Mouse (Mus musculus): ENCODE measurements around the gene Cd34. TPM values are rescaled to one million over a fixed set of nuclear protein-coding genes. Genes with fewer than 3 reads are reported as not detected.
A peak's percentile ranks its signal among the peaks of the same experiment; 100 is the strongest.

Cd34 gene
- total RNA-seq, 2 experiments from 2014 or later = 225 to 264 TPM

- ATAC-seq (replicated peaks; ENCODE audit: poor library complexity, severe bottlenecking) = peak; percentile 93
Observed at GRCm38 (mm10) chr1:194962181-194962580, 23.6 kb downstream of the Cd34 start.

- no peak for ATAC-seq (replicated peaks; ENCODE audit: poor library complexity, severe bottlenecking)
Observed at GRCm38 (mm10) chr1:194962712-194963111, 24.1 kb downstream of the Cd34 start.

GRCm38 (mm10) chr1:194971980-194972379, 33.4 kb downstream of the Cd34 start:
- no peak for ATAC-seq (replicated peaks; ENCODE audit: poor library complexity, severe bottlenecking)

- peak; percentile 88 for ATAC-seq (replicated peaks; ENCODE audit: poor library complexity, severe bottlenecking)
Observed at GRCm38 (mm10) chr1:194976164-194976516, 37.5 kb downstream of the Cd34 start.

GRCm38 (mm10) chr1:194976517-194977370, 38.1 kb downstream of the Cd34 start:
- peak; percentile 76 for ATAC-seq (replicated peaks; ENCODE audit: poor library complexity, severe bottlenecking)

GRCm38 (mm10) chr1:194977371-194977761, 38.7 kb downstream of the Cd34 start:
- 0 out of 2 replicates have a peak, but pooled peaks have one; percentile 12 for ATAC-seq (replicated peaks; ENCODE audit: poor library complexity, severe bottlenecking)

- no peak for ATAC-seq (replicated peaks; ENCODE audit: poor library complexity, severe bottlenecking)
Observed at GRCm38 (mm10) chr1:194977946-194978720, 39.5 kb downstream of the Cd34 start.

- ATAC-seq (replicated peaks; ENCODE audit: poor library complexity, severe bottlenecking) = no peak
Observed at GRCm38 (mm10) chr1:194980826-194981435, 42.3 kb downstream of the Cd34 start.

- no peak for ATAC-seq (replicated peaks; ENCODE audit: poor library complexity, severe bottlenecking)
Observed at GRCm38 (mm10) chr1:194982931-194983690, 44.5 kb downstream of the Cd34 start.

GRCm38 (mm10) chr1:194984914-194985313, 46.3 kb downstream of the Cd34 start:
- ATAC-seq (replicated peaks; ENCODE audit: poor library complexity, severe bottlenecking) = no peak

- peak; percentile 81 for ATAC-seq (replicated peaks; ENCODE audit: poor library complexity, severe bottlenecking)
Observed at GRCm38 (mm10) chr1:194985442-194986210, 47.0 kb downstream of the Cd34 start.

GRCm38 (mm10) chr1:194989024-194989423, 50.4 kb downstream of the Cd34 start:
- peak; percentile 53 for ATAC-seq (replicated peaks; ENCODE audit: poor library complexity, severe bottlenecking)

GRCm38 (mm10) chr1:194990976-194991375, 52.4 kb downstream of the Cd34 start:
- no peak for ATAC-seq (replicated peaks; ENCODE audit: poor library complexity, severe bottlenecking)

- ATAC-seq (replicated peaks; ENCODE audit: poor library complexity, severe bottlenecking) = no peak
Observed at GRCm38 (mm10) chr1:194991654-194992053, 53.0 kb downstream of the Cd34 start.

GRCm38 (mm10) chr1:194992589-194993317, 54.1 kb downstream of the Cd34 start:
- ATAC-seq (replicated peaks; ENCODE audit: poor library complexity, severe bottlenecking) = no peak

- ATAC-seq (replicated peaks; ENCODE audit: poor library complexity, severe bottlenecking) = no peak
Observed at GRCm38 (mm10) chr1:194993409-194993988, 54.9 kb downstream of the Cd34 start.

- no peak for ATAC-seq (replicated peaks; ENCODE audit: poor library complexity, severe bottlenecking)
Observed at GRCm38 (mm10) chr1:194994262-194994661, 55.6 kb downstream of the Cd34 start.

- peak; percentile 99 for ATAC-seq (replicated peaks; ENCODE audit: poor library complexity, severe bottlenecking)
Observed at GRCm38 (mm10) chr1:194995196-194995595, 56.6 kb downstream of the Cd34 start.

Data from granulocyte monocyte progenitor cell, adult 5-6 weeks (primary cell).